Mouse (Mus musculus): ENCODE data around the gene Eefsec. TPM values are rescaled to one million over a fixed set of nuclear protein-coding genes. Genes with fewer than 3 reads are reported as not detected.

The Eefsec gene
- polyA plus RNA-seq, 1 experiment from 2014 or later = 19.2 TPM

DNA sequence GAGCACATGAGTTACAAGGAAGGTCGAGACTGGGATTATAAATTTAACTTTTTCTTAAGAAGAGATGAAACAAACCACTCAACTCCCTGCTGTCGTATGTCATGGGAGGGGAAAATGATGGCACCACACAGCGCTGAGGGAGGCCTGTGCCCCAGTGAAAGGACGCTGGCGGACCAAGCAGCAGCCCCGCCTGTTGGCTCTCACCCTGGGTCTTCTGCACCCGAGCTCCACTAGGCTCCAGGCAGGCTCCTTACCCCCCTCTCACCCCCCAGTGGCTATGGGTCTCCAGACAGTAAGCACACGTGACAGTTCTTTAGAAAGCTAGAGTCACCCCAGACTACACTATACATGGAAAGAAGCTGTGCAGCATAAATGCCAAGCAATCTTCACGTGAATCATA is 132.4 kb downstream of the Eefsec start:
- no peak overlapping the region for H3K4me2 ChIP-seq (ENCODE audit: low read length)

GRCm38 (mm10) chr6:88311593-88311992 is 134.7 kb downstream of the Eefsec start:
- Histone ChIP-seq H3K36me3 (ENCODE audit: control insufficient read depth, insufficient read depth, low read length) (no peaks in the 10 kb centered on the region), H3K4me3 (ENCODE audit: control insufficient read depth in 1 of 2, insufficient read depth in 1 of 2, low read depth in 1 of 2, low read length in 2 of 2) (no peak overlapping the region), H3K27me3 (ENCODE audit: control insufficient read depth, insufficient read depth, low read length) (no peaks in the 10 kb centered on the region), H3K4me2 (ENCODE audit: low read length) (no peak overlapping the region), H3K4me1 (ENCODE audit: control insufficient read depth in 2 of 2, insufficient read depth in 2 of 2, low read length in 2 of 2) (no peaks in the 10 kb centered on the region), H3K9me3 (ENCODE audit: control insufficient read depth, low read length) (no peaks in the 10 kb centered on the region), H3K9ac (ENCODE audit: low read length) (no peak overlapping the region), H3K27ac (replicated peaks in 1 of 2; ENCODE audit: control insufficient read depth in 1 of 2, insufficient read depth in 1 of 2, low read depth in 2 of 2, low read length in 2 of 2) (no peak overlapping the region)
- WGBS = 85% methylated on average over 10 of the region's 10 CpGs
- no peak for ATAC-seq (ENCODE audit: insufficient number of reproducible peaks, insufficient read depth, low FRiP score, low read depth)

More for the DNA sequence above, 132.4 kb downstream of the Eefsec start:
- H3K27ac ChIP-seq (replicated peaks in 1 of 2; ENCODE audit: control insufficient read depth in 1 of 2, insufficient read depth in 1 of 2, low read depth in 2 of 2, low read length in 2 of 2) = no peak overlapping the region
- no peak overlapping the region for H3K4me3 ChIP-seq (ENCODE audit: control insufficient read depth in 1 of 2, insufficient read depth in 1 of 2, low read depth in 1 of 2, low read length in 2 of 2)
- H3K9ac ChIP-seq (ENCODE audit: low read length) = no peak overlapping the region
- no peak for ATAC-seq (ENCODE audit: insufficient number of reproducible peaks, insufficient read depth, low FRiP score, low read depth)
- no peaks in the 10 kb centered on the region for H3K9me3 ChIP-seq (ENCODE audit: control insufficient read depth, low read length)
- H3K27me3 ChIP-seq (ENCODE audit: control insufficient read depth, insufficient read depth, low read length) = no peaks in the 10 kb centered on the region
- H3K36me3 ChIP-seq (ENCODE audit: control insufficient read depth, insufficient read depth, low read length) = no peaks in the 10 kb centered on the region
- H3K4me1 ChIP-seq (ENCODE audit: control insufficient read depth in 2 of 2, insufficient read depth in 2 of 2, low read length in 2 of 2) = peaks cover 2 to 6% of the 10 kb centered on the region in 2 experiments; a peak in 2 of 4 replicates
- 79% methylated on average over 9 of the region's 9 CpGs for WGBS

DNA sequence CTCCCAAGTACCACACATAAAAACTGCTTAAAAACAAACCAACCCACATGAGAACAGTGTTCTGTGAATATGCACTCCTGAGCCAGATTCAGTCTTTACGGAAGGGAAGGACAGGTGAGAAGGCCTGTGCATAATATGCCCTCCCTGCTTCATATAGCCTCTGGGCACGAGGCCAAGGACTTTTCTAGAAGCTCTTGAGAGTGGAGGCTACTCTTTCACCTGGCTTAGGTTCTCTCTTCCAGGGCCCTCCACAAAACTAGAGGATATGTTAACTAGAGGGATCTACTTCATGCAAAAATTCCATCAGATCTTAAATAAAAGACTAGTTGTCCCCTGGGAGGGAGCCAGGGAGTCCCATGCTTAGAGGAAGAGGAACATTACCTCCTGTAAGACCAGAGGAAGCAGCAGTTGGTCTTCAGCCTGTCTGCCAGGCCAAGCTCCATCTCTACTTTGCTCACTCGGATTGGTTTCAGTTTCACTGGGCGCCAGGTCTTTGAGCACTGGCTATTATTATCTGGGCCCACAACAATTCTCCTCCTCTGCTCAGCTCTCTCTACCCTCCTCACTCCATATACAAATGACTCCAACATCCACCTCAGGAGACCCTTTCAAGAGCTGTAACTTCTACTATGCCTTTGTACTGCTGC is 140.1 kb downstream of the Eefsec start:
- WGBS = 76% methylated on average over 4 of the region's 4 CpGs
- no peak for ATAC-seq (ENCODE audit: insufficient number of reproducible peaks, insufficient read depth, low FRiP score, low read depth)
- Histone ChIP-seq H3K27ac (replicated peaks in 1 of 2; ENCODE audit: control insufficient read depth in 1 of 2, insufficient read depth in 1 of 2, low read depth in 2 of 2, low read length in 2 of 2) (no peak overlapping the region), H3K9ac (ENCODE audit: low read length) (no peak overlapping the region), H3K4me3 (ENCODE audit: control insufficient read depth in 1 of 2, insufficient read depth in 1 of 2, low read depth in 1 of 2, low read length in 2 of 2) (no peak overlapping the region), H3K4me2 (ENCODE audit: low read length) (no peak overlapping the region), H3K9me3 (ENCODE audit: control insufficient read depth, low read length) (no peaks in the 10 kb centered on the region), H3K4me1 (ENCODE audit: control insufficient read depth in 2 of 2, insufficient read depth in 2 of 2, low read length in 2 of 2) (peaks cover 7 to 11% of the 10 kb centered on the region in 2 experiments), H3K27me3 (ENCODE audit: control insufficient read depth, insufficient read depth, low read length) (no peaks in the 10 kb centered on the region), H3K36me3 (ENCODE audit: control insufficient read depth, insufficient read depth, low read length) (no peaks in the 10 kb centered on the region)

- H3K27me3 ChIP-seq (ENCODE audit: control insufficient read depth, insufficient read depth, low read length) = no peaks in the 10 kb centered on the region
- no peak for ATAC-seq (ENCODE audit: insufficient number of reproducible peaks, insufficient read depth, low FRiP score, low read depth)
- peaks cover 11 to 16% of the 10 kb centered on the region in 2 experiments for H3K4me1 ChIP-seq (ENCODE audit: control insufficient read depth in 2 of 2, insufficient read depth in 2 of 2, low read length in 2 of 2)
- H3K36me3 ChIP-seq (ENCODE audit: control insufficient read depth, insufficient read depth, low read length) = no peaks in the 10 kb centered on the region
- no peak overlapping the region for H3K9ac ChIP-seq (ENCODE audit: low read length)
- no peaks in the 10 kb centered on the region for H3K9me3 ChIP-seq (ENCODE audit: control insufficient read depth, low read length)
- H3K4me3 ChIP-seq (ENCODE audit: control insufficient read depth in 1 of 2, insufficient read depth in 1 of 2, low read depth in 1 of 2, low read length in 2 of 2) = no peak overlapping the region
- peak overlapping the region; percentile 25 to 33; a peak in 2 of 4 replicates for H3K27ac ChIP-seq (replicated peaks in 1 of 2; ENCODE audit: control insufficient read depth in 1 of 2, insufficient read depth in 1 of 2, low read depth in 2 of 2, low read length in 2 of 2)
- WGBS = 11% methylated on average over 7 of the region's 7 CpGs
- H3K4me2 ChIP-seq (ENCODE audit: low read length) = no peak overlapping the region
These were observed 145.1 kb downstream of the Eefsec start for GRCm38 (mm10) chr6:88301234-88301633.

DNA sequence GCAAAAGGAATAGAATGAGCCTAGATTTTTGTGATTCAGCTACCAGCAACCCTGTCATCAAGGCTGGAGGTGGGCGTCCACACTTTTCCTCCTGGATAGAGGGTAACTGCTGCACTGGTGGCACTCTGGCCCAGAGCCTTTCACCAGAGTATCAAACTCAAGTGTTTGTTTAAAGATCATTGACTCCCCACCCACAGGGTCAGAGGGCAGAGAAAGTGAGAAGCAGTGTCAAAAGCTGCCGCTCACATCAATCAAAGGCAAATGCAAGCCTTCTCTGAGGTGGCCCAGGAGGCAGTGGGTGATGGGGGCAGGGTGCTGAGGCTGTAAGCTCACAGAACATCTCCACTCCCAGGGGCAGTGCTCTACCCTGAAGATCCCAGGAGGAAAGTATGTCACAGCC is 146.8 kb downstream of the Eefsec start:
- Histone ChIP-seq H3K9ac (ENCODE audit: low read length) (no peak overlapping the region), H3K9me3 (ENCODE audit: control insufficient read depth, low read length) (no peaks in the 10 kb centered on the region), H3K4me2 (ENCODE audit: low read length) (no peak overlapping the region), H3K27me3 (ENCODE audit: control insufficient read depth, insufficient read depth, low read length) (no peaks in the 10 kb centered on the region), H3K4me1 (ENCODE audit: control insufficient read depth in 2 of 2, insufficient read depth in 2 of 2, low read length in 2 of 2) (peaks cover 11 to 14% of the 10 kb centered on the region in 2 experiments), H3K27ac (replicated peaks in 1 of 2; ENCODE audit: control insufficient read depth in 1 of 2, insufficient read depth in 1 of 2, low read depth in 2 of 2, low read length in 2 of 2) (no peak overlapping the region), H3K4me3 (ENCODE audit: control insufficient read depth in 1 of 2, insufficient read depth in 1 of 2, low read depth in 1 of 2, low read length in 2 of 2) (no peak overlapping the region), H3K36me3 (ENCODE audit: control insufficient read depth, insufficient read depth, low read length) (no peaks in the 10 kb centered on the region)
- WGBS = 67% methylated on average over 2 of the region's 2 CpGs
- no peak for ATAC-seq (ENCODE audit: insufficient number of reproducible peaks, insufficient read depth, low FRiP score, low read depth)

GRCm38 (mm10) chr6:88292274-88292909 is 153.9 kb downstream of the Eefsec start:
- H3K36me3 ChIP-seq (ENCODE audit: control insufficient read depth, insufficient read depth, low read length) = no peaks in the 10 kb centered on the region
- no peak for ATAC-seq (ENCODE audit: insufficient number of reproducible peaks, insufficient read depth, low FRiP score, low read depth)
- H3K9ac ChIP-seq (ENCODE audit: low read length) = no peak overlapping the region
- 68% methylated on average over 4 of the region's 4 CpGs for WGBS
- H3K27me3 ChIP-seq (ENCODE audit: control insufficient read depth, insufficient read depth, low read length) = no peaks in the 10 kb centered on the region
- H3K4me2 ChIP-seq (ENCODE audit: low read length) = no peak overlapping the region
- no peak overlapping the region for H3K27ac ChIP-seq (replicated peaks in 1 of 2; ENCODE audit: control insufficient read depth in 1 of 2, insufficient read depth in 1 of 2, low read depth in 2 of 2, low read length in 2 of 2)
- no peaks in the 10 kb centered on the region for H3K9me3 ChIP-seq (ENCODE audit: control insufficient read depth, low read length)
- H3K4me1 ChIP-seq (ENCODE audit: control insufficient read depth in 2 of 2, insufficient read depth in 2 of 2, low read length in 2 of 2) = no peaks in the 10 kb centered on the region
- no peak overlapping the region for H3K4me3 ChIP-seq (ENCODE audit: control insufficient read depth in 1 of 2, insufficient read depth in 1 of 2, low read depth in 1 of 2, low read length in 2 of 2)

- ATAC-seq (ENCODE audit: insufficient number of reproducible peaks, insufficient read depth, low FRiP score, low read depth) = no peak
- 84% methylated on average over 6 of the region's 6 CpGs for WGBS
- no peak overlapping the region for H3K4me3 ChIP-seq (ENCODE audit: control insufficient read depth in 1 of 2, insufficient read depth in 1 of 2, low read depth in 1 of 2, low read length in 2 of 2)
These were observed 156.1 kb downstream of the Eefsec start for GRCm38 (mm10) chr6:88290129-88290766.

More at GRCm38 (mm10) chr6:88290129-88290766, 156.1 kb downstream of the Eefsec start:
- Histone ChIP-seq H3K4me2 (ENCODE audit: low read length) (no peak overlapping the region), H3K27me3 (ENCODE audit: control insufficient read depth, insufficient read depth, low read length) (no peaks in the 10 kb centered on the region), H3K9ac (ENCODE audit: low read length) (no peak overlapping the region), H3K36me3 (ENCODE audit: control insufficient read depth, insufficient read depth, low read length) (no peaks in the 10 kb centered on the region), H3K27ac (replicated peaks in 1 of 2; ENCODE audit: control insufficient read depth in 1 of 2, insufficient read depth in 1 of 2, low read depth in 2 of 2, low read length in 2 of 2) (no peak overlapping the region), H3K4me1 (ENCODE audit: control insufficient read depth in 2 of 2, insufficient read depth in 2 of 2, low read length in 2 of 2) (no peaks in the 10 kb centered on the region), H3K9me3 (ENCODE audit: control insufficient read depth, low read length) (no peaks in the 10 kb centered on the region)
